Mouse (Mus musculus) heart, adult 11 months (tissue): ENCODE measurements around the gene Adm.
A peak's percentile ranks its signal among the peaks of the same experiment; 100 is the strongest.
"Not testable (repeated sequence)": the region's sequence is repeated elsewhere in the genome, so short reads cannot be mapped to it uniquely, and the experiment has no call there.

ENCODE experiments used
- DNase-seq: peaks from one replicate; pipeline ENCODE4 v3.0.0; 2022

Adm gene

DNA sequence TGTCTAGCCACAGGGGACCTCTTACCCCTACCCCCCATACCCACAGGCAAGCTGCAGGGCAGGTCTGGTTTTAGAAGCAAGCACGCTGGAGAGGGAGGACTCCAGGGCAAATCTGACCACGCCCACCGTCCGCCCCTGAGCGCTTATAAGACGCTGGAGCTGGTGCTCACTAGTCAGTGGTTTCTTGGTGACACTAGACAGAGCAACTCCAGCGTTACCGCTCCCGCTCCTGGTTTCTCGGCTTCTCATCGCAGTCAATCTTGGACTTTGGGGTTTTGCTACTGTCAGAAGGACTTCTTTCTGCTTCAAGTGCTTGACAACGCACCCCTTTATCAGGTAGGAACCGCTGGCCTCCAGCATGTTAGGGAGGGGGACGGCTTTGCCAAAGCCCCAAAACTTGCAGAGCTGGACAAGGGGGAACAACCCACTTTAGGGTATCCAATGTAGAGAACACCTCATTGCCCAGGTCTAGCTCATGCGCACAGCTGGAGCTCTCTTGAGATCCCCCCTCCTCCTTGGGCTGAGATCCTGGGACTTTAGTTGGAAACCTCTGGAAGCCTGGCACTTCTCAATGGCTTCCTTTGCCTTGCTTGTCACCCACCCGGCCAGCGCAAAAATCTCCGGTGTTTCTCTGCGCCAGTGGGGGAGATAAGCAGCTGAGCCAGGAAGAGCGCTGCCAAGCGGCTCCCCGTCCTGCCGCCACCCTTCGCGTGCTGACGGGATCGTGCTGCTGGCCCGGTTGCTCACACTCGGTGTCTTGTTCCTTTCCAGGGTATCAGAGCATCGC is at the start of gene Adm:
TSS of gene Adm (plus strand) at position 176 of the 787 bp plus-strand sequence.
- DNase-seq = peak; percentile 99

DNA sequence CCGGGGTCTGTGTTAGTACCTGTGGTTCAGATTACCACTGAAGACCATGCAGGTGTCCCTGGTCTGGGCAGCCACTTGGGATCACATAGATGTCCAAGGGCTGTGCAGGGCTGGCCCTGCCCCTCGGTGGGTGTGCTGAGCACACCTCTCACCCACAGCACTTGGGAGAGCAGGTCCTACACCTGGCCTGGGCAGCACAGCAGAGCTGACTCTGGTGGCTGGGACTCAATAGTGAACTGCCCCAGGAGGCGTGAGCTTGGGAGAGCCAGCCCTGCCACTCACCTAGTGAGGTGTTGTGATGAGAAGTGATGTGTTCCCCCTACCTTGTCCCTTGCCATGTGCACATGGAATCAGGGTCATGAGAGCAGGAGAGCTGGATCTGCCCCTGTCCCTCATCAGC is 43.8 kb upstream of the Adm start:
- peak; percentile 90 for DNase-seq

DNA sequence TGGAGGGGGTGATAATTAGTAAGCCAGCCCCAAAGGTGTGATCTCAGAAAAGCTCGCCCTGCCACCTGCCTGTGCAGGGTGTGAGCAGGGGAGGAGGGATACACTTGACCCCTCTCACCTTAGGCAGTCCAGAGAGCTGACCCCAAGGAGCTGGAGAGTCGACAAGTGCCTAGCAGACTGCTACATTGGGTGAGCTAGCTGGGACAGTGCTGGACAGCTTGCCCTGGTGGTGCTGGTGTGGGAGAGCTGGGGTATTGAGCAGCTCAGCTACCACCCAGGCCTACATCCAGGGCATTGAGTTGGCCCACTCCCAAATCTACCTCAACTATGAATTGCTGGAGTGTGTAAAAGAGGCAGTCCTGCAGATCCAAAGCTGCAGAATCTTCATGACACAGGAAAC is 43.3 kb upstream of the Adm start:
- DNase-seq = peak; percentile 92

DNA sequence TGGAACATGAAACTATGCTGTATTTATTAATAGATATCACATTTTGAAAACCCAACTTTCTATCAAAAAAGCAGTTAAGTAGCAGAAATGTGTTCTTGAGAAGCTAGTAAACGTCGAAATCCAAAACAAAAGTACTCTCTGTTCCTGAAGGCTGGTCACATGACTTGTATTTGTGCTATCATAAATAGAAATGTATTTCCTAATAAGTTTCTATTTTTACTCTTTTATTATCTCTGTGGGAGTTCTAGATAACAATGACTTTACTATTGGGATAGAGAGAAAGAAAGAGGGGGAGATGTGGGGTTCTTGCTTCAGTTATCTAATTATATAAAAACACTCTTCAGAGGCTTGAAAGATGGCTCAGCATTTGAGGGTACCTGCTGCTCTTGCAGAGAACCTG is 42.2 kb upstream of the Adm start:
- no peak for DNase-seq

DNA sequence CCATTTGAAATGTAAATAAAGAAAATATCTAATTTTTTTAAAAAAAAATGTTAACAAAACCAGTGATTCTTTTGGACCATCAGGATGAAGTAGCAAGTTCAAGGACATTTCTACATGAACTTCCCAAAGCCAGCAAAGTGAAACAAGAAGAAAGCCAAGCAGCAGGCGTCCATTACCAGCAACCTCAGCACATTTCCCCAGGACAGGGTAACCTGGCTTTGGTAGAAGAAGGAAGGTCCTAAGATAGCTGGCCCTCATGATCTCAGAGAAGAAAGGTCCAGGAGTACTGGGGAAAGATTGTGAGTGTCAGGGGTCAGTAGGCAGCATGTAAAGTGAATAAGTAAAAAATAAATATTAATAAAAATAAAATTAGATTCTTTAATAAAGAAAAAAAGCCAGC is 39.7 kb upstream of the Adm start:
- DNase-seq = peak; percentile 58

DNA sequence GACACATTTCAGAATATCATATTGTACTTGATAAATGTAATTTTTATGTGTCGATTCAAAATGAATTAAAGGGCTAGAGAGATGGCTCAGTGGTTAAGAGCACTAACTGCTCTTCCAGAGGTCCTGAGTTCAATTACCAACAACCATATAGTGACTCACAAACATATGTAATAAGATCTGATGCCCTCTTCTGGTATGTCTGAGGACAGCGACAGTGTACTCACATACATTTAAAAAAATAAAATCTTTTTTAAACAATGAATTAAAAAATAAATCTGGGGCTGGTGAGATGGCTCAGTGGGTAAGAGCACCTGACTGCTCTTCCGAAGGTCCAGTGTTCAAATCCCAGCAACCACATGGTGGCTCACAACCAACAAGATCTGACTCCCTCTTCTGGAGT is 33.5 kb upstream of the Adm start:
- not testable (repeated sequence) for DNase-seq

DNA sequence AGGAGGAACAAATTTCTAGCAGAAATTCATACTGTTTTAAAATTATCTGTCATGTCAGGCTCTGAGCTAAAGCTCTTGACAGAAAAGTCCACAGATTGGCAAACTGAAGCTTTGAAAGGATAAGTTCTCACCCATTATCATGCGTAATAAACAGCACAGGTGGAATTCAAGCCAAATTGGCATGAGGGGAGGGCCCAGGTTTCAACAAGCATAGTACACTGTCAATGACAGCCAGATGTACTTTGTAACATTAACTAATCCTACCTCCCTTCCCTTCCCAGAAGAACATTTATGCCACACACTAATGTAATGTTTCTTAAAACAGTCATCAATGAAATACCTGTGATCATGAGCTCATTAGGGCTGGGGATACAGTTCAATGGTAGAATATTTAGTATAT is 30.3 kb upstream of the Adm start:
- no peak for DNase-seq

DNA sequence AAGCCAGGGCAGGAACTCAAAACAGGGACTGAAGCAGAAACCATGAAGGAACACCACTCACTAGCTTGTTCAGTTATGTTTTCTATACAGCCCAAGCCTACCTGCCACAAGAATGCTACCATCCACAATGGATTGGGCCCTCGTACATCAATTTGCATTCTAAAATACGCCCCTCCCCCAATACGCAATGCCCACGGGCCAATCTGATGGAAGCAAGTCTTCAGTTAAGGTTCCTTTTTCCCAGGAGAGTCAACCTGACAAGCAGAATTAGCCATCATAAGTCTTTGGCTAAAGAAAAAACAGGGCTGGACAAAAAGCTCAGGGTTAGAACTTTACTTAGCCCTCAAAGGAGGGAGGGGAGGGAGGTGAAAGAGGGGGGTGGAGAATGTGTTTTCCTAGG is 22.0 kb upstream of the Adm start:
- DNase-seq = peak; percentile 30

DNA sequence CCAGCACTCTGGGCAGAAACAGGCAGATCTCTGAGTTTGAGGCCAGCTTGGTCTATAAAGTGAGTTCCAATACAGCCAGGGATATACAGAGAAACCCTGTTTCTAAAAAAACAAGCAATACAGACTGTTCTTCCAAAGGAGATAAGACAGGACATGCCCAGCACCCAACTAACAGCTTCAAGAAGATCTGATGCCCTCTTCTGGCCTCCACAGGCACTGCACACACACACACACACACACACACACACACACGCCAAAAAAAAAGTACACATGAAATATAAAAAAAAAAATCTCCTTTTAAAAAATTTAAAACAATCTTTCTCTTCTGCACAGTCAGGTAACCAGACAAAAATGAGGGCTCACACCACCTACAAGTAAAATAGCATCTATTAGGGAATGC is 20.6 kb upstream of the Adm start:
- DNase-seq = peak; percentile 35

DNA sequence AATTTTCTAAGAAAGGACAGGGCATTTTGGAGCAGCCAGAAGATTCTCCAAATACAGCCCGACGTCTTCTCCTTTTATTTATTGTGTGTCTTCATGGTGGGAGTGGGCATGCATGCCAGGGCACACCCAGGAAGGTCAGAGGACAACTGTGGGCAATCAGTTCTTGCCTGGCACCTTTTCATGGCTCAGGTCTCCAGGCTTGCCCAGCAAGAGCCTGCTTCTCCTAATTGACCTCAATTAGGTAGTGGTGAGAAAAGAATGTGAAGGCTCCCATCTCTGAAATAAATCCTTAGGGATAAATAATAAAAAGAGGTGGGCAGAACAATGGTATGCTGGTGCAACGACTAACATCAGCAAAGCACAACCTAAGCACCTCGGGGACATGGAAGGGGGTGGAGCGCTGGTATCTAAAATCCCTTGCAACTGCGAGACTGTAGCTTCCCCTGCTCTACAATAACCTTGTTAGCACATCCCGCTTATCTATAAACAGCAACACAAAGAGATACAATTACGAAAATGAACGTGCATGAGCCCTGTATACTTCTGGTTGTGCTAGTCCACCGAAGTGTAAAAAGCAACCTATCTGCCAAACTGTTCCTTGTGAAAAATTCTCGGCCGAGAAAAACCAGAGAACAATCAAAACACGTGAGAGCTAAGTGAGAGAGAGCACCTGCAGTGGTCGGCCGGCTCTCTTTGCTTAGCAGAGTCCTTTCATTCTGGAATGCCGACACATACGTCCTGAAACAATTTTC is 13.9 kb upstream of the Adm start:
- peak; percentile 85 for DNase-seq

DNA sequence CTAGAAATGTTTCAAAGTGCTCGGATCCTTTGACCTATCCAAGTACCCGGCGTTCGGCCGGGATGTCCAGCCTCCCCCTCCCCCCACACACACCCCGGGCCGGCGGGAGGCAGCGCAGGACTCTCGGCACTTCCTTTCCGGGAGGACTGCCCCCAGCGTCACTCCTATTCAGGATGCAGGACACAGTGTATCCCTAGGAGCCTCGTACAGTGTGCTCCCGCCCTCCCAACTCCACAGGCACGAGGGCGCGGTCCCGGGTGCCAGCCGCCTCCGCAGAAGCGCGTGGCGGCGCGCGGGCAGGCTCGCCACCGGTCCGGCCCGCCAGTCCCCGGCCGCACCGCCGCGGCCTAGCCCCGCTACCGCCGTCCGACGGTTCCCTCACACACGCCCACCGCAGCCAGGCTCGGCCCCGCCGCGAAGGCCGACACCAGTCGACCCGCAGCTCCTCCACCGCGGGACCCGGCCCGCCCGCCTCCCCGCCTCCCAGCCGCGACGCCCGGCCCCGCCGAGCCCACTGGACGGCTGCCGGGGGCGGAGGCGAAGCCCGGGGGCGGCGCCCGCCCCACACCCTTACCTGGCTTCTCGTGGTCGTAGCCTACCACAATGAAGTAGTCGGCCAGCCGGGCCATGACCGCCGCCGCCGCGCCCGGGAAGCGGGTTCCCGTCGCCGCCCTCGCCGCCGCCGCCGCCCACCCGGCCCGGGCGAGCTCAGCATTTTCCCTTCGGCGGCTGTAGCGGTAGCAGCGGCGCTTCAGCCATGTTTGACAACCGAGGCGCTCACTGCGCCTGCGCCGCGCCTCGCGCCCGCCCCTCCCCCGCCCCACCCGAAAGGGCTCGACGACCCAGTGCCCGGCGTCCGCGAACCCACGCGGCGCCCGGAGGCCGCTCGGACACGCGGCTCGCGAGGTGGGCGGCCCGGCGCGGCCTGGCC is 13.1 kb upstream of the Adm start, which contains the start of gene Sbf2:
TSS of gene Sbf2 (minus strand) at position 790 of the 931 bp plus-strand sequence.
- DNase-seq = peak; percentile 99

DNA sequence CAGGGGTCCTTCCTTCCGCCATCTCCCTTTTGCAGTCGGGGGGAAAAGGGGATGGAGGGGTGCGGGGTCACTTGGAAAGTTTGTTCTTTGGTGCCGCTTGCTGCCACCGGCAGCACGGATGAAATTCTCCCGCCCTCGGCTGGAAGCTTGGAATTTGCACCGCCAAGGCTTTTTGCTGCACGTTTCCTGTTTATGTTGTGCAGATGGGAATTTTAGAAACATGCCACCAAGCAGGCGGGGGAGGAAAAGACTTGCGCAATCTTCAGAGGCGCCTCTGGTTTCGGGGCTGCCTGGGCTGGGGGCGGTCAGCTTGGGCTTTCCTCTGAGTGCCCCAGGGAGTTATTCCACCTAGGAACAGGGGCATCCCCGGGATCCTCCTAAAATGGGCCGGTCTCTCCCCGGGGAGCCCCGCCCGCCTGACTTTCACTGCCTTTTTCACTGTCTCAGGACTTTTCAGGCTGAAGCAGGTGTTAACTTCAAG is 12.3 kb upstream of the Adm start:
- peak; percentile 98 for DNase-seq

DNA sequence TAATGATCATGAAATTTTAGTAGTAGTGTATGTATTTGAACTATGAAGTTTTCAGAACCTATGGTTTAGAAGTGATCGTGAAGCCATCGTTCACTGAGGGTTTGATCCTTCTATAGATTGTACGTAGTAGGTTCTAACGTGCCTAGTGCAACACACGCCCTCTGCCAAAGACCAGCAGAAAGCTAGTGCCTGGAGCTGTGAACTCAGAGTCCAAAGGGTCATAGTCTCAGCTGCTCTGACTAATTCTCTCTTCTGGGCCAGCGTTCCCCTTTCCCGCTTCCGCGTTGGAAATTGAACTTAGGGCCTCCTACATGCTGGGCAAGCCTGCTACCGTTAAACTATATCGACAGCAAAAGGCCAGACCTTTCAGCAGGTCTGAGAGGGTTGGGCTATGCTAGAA is 11.7 kb upstream of the Adm start:
- peak; percentile 95 for DNase-seq

DNA sequence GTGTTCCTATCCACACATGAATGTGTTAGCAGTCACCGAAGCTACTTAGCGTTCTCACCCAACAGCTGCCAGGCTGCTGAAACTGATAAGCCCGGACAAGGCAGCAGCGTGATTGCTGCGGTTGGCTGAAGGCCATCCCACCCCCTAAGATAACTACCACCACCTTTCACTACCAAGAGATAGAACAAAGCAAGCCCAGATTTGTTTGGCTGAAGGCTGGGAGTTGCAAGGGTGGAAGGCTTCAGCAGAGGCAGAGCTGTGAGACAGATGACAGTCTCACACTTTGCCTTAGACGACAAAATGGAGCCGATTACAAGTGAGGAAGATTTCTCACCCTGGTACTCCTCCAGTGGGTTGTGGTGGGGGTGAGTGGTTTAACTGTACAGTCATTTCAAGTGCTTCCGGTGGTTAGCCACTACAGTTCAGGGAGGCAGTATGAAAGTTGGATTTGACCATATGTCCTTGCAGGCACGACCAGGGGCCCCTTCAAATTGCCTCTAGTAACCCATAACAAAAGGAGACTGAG is 8.3 kb upstream of the Adm start:
- peak; percentile 96 for DNase-seq

DNA sequence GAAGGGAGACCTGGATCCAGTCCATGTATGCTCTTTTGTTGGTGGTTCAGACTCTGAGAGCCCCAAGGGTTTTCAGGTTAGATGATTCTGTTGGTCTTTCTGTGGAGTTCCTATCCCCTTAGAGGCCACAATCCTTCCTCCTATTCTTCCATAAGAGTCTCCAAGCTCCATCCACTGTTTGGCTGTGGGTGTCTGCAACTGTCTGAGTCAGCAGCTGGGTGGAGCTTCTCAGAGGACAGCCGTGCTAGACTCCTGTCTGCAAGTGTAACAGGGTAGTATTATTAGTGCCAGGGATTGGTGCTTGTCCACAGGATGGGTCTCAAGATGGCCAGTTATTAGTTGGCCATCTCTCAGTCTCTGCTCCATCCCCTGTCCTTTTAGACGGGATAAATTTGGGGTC is 3.4 kb upstream of the Adm start:
- DNase-seq = no peak

DNA sequence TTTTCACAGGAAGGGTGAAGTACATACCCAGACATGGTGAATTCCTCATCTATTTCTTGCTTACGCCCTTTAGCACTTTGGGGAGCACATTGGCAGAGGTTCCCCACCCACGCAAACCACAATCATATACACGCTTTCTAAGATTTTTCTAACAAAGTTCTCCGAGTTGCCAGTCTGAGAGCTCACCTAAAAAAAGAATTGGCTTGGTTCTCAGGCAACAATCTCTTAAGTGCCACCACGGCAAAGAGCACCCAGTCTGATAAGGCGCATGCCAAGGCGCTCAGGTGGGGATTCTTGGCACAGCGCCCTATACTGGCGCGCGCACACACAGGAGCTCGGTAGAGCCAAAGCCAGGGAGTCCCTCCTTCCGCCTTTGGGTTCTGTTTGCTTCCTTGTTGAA is 2.5 kb upstream of the Adm start:
- peak; percentile 90 for DNase-seq

DNA sequence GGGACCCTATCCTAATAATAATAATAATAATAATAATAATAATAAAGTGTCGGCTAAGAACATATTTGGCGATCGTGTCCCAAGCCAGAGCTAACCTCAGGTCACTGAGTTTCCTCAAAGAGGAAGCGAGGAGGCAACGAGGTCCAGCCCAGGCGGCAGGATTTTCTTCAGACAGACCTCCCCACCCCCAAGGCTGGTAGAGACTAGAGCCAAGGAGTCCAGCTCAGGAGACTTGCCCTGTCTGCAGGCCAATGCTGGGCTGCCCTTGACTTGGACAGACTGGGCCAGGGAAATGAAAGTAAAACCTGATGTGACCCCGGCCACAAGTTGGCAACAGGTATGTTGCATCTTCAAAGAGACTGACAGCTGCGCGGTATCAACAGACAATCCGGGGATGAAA is 2.0 kb upstream of the Adm start:
- DNase-seq = peak; percentile 93

DNA sequence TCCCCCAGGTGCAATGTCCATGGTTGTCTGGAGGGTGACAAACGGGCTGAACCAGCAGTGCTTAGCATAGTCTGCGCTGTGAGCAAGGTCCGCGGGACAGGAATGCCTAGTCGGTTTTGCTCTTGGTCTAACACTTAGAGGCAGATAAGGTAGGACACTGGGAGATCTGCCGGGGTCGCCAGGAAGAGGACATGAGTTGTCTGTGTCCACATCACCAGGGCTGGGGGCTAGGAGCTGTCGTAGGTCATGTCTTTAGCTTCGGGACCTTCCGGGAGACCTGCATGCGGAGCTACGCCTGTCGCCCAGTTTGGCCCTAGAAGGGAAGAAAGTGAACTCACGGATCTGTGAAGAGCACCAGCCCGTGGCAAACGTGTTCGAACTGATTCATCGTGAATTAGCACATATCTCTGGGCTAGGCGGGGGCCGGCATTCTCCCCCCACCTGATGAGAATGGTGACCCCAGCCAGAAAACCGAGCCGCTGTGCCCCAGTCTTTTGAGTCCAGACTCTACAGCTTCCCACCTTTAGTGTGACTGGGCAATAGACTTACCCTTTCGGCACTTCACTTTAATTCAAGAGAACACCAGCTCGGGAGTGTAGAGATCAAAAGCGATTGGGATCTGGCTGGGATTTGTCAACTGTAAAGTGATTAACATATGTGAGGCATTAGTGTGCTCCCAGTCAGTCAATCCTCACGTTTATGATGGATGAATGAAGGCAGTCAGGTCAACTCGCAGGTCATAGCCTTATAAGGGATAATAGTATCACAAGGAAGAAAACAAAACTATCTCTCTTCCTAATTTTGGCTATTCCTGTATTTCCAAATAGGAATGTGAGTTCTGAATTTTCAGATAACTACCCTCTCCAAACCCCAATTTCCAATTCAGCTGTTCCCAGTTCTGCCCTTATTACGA is 1.0 kb upstream of the Adm start:
- DNase-seq = peak; percentile 91

DNA sequence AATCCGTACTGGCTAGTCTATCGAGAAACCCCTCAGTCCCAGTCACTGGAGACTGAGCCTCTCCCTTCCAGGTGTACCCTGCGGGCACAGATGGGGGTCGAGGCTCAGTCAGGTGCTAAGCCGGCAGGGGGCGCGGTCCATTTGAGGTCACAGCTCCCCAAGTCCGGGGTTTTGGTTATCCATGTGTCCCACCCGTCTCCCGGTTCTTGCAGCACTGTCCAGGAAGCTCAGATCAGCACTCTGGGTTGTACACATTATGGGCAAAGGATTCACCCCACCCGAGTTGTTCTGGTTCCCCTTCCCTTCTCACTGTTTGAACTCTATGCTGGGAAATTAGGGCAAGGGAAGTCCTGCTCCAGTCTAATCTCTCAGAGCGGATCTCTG is 370 bp upstream of the Adm start:
- no peak for DNase-seq

DNA sequence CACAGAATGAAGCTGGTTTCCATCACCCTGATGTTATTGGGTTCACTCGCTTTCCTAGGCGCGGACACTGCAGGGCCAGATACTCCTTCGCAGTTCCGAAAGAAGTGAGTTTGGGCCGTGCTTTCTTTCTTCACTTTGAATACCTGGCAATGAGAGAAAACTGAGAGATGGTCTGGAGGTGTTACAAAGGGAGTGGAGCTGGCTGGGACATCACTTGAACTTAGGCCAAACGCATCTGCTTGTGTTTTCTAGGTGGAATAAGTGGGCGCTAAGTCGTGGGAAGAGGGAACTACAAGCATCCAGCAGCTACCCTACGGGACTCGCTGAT is 776 bp downstream of the Adm start:
- DNase-seq = no peak

DNA sequence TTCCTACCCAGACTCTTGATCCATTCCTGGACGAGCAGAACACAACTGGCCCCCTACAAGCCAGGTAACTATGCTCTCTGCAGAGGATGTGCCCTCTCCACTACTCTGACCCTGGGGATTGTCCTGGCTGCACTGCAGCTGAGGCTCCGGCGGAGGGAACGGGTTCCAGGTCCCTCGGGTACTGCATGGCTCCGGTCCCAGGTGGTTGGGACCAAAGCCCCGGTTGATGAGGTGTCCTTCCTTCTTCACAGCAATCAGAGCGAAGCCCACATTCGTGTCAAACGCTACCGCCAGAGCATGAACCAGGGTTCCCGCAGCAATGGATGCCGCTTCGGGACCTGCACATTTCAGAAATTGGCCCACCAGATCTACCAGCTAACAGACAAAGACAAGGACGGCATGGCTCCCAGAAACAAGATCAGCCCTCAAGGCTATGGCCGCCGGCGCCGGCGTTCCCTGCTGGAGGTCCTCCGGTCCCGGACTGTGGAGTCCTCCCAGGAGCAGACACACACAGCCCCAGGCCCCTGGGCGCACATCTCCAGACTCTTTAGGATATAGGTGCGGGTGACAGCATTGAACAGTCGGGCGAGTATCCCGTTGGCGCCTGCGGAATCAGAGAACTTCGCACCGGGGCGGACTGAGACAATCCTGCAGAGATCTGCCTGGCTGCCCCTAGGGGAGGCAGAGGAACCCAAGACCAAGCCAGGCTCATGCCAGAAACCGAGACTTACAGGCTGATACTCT is 1.3 kb downstream of the Adm start:
- DNase-seq = peak; percentile 94
